Mouse (Mus musculus) left cerebral cortex, adult 2 months (tissue): Measurements from ENCODE around the gene Mcm3. TPM values are rescaled to one million over a fixed set of nuclear protein-coding genes. Genes with fewer than 3 reads are reported as not detected.
"Not testable (repeated sequence)": the region's sequence is repeated elsewhere in the genome, so short reads cannot be mapped to it uniquely, and the experiment has no call there.

Experiments
- DNase-seq, 2 experiments: peaks; one replicate each; pipeline ENCODE4 v3.0.0; 2021 to 2022; ENCODE audit warnings: low spot score in 2 of 2, mixed read lengths in 1 of 2; ENCODE audit errors: extremely low spot score in 1 of 2
- H3K27ac ChIP-seq: fragments of 200-600 bp; 2 replicates; pipeline ENCODE4 v1.8.1; 2022
- H3K4me3 ChIP-seq: fragments of 200-600 bp; 2 replicates; pipeline ENCODE4 v1.8.1; 2022
- CTCF ChIP-seq: fragments of 200-600 bp; IDR thresholded peaks from 2 replicates; pipeline ENCODE4 v1.8.1; 2022; ENCODE audit warnings: antibody characterized with exemption, mild to moderate bottlenecking, moderate library complexity
- intact Hi-C: fragments of 180-260 bp; cut with DNase I; formaldehyde crosslinking; loops from one replicate; pipeline ENCODE4 v1.15.1; 2025
- total RNA-seq, 2 experiments: library from RNA; stranded (reverse); gene quantifications; 2 replicates each; pipeline ENCODE4 v1.2.3; 2021

Gene Mcm3
- total RNA-seq, 2 experiments from 2014 or later, result 1.9 to 3.4 TPM

DNA sequence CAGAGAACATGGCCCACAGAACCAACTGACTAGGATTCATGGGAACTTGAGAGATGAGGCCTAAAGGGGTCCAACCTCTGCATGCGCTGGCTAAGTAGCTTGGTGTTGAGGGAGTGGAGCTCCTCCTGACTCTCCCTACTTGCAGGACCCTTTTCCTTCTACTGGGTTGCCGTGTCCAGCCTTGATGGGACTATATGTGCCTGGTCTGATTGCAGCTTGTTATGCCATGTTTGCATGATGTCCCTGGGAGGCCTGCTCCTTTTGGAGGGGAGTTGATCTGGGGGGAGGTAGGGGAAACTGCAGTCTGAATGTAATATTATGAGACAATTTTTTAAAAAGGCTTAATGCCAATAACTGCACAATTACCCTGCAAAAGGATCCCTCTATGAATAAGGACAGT is 18.8 kb downstream of the Mcm3 start:
- intact Hi-C loops, result loop anchor here (1.0 to 10.0 kb wide), 3 partner anchors 101 to 354 kb away; no protein-coding TSS in a partner anchor
- TF ChIP-seq CTCF, result no peak

GRCm38 (mm10) chr1:20795178-20795577 is 24.9 kb downstream of the Mcm3 start:
- Histone ChIP-seq H3K27ac (no peak overlapping the region), H3K4me3 (no peak overlapping the region)
- intact Hi-C loops, result no loop called here
- DNase-seq, result no peak
- TF ChIP-seq CTCF, result no peak

More for the DNA sequence above, 18.8 kb downstream of the Mcm3 start:
- Histone ChIP-seq H3K4me3 (no peak overlapping the region), H3K27ac (no peak overlapping the region)
- no peak for DNase-seq

DNA sequence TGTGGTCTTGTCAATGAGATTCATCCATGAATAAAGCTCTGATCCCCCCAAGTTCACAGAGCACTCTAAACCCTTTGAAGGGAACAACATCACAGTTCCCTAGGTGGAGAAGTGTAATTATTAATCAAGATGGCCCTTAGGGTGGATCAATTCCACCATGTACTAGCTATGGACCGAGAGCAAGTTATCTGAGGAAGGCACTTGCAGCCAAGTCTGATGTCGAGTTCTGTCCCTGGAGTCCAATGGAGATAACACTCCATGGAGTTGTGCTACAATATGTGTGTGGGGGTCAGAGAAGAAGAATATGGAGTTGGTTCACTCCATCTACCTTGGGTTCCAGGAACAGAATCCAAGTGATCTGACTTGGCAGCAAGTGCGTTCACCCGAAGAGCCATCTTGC is 25.4 kb downstream of the Mcm3 start:
- intact Hi-C loops, result no loop called here
- DNase-seq, result no peak
- TF ChIP-seq CTCF, result no peak
- H3K4me3 ChIP-seq, result no peak overlapping the region
- no peak overlapping the region for H3K27ac ChIP-seq

DNA sequence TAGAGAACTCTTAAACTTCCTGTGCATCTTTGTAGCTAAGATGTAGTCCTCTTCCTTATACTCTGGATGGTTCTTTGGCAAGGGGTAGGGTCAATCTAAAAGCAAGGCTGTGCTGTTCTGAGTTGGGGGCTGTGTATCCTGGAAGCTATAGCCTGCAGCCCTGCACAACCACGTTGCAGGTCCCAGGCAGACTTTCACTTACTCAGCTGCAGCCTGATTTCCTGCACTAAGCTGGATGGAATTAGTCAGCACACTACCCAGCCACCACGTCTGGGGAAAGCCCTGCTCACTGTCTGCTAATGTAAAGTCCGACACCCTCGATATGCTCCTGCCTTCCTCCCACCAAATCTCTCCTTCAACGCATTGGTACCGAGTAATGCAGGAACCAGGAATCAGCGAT is 28.7 kb downstream of the Mcm3 start:
- intact Hi-C loops, result no loop called here
- no peak for DNase-seq
- TF ChIP-seq CTCF, result no peak
- H3K27ac ChIP-seq, result no peak overlapping the region
- H3K4me3 ChIP-seq, result no peak overlapping the region

DNA sequence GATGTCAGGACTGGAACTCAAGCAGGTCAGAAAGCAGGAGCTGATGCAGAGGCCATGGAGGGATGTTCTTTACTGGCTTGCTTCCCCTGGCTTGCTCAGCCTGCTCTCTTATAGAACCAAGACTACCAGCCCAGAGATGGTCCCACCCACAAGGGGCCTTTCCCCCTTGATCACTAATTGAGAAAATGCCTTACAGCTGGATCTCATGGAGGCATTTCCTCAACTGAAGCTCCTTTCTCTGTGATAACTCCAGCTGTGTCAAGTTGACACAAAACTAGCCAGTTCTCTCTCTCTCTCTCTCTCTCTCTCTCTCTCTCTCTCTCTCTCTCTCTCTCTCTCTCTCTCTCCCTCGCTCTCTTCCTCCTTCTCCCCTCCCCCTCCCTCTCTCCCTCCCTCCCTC is 29.6 kb downstream of the Mcm3 start, which contains the start of gene Il17f:
Gene Il17f, minus strand, starts transcription at position 101 of the 400 bp plus-strand sequence.
- intact Hi-C loops, H3K27ac ChIP-seq, H3K4me3 ChIP-seq, DNase-seq: not testable (repeated sequence)

DNA sequence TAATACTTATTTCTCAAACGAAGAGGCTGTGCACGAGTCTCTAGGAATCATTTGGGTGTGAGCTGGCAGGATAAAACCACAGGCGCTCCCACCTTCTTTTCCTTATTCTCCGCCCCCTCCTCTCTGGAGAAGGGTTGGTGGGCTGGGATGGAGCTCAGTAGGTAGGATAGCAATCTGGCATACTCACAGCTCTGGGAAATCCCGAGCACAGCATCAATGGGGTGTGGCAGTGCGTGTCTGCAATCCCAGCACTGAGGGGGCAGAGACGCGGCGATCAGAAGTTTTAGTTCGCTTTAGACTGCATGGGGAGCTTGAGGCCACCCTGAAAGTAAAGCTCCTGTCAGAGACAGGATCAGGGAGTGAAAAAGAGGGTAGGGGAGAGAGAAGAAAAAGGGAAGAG is 31.7 kb downstream of the Mcm3 start:
- DNase-seq, result no peak
- intact Hi-C loops, result no loop called here
- H3K27ac ChIP-seq, result no peak overlapping the region
- no peak overlapping the region for H3K4me3 ChIP-seq
- TF ChIP-seq CTCF, result no peak

DNA sequence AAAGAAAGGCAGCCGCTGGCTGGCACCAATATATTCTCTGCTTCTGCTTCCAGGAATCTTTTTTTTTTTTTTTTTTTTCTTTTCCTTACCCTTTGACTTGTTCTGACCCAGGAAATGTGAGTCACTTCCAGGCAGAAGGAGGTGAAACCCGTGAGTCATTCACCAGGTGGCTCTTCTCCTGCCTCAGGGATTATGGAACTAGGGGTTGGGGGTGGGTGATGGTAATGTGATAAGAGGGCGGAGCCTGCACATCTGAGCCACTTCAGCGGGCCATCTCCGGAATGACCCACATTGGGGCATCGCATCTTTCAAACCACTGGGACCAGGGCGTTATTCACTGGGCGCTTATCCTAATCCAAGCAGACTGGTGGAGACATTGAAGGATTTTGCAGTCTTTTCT is 33.1 kb downstream of the Mcm3 start:
- intact Hi-C loops, result no loop called here
- Histone ChIP-seq H3K4me3 (no peak overlapping the region), H3K27ac (no peak overlapping the region)
- DNase-seq, result no peak
- no peak for TF ChIP-seq CTCF

DNA sequence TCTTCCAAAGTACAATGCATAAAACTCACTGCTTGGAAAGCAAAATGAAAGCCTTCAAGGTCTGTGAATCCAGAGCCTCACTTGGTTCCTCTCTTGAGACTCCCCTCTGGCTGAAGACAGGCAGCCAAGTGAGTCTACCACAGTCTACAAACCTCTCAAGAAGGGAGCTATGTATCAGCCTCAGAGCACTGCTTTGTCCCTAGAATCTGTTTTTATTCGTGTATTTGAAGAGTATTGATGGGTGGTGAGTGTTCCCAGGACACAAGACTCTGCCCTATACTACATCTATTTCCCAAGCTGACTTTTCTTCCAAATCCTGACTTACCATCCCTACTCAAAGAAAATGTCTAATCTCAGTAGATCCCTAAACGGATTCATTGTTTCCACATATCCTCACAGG is 41.7 kb downstream of the Mcm3 start:
- Histone ChIP-seq H3K4me3 (no peak overlapping the region), H3K27ac (no peak overlapping the region)
- DNase-seq, result no peak
- no peak for TF ChIP-seq CTCF
- intact Hi-C loops, result no loop called here

GRCm38 (mm10) chr1:20774026-20774730 is 45.9 kb downstream of the Mcm3 start:
- intact Hi-C loops, DNase-seq, H3K4me3 ChIP-seq, H3K27ac ChIP-seq: not testable (repeated sequence)

DNA sequence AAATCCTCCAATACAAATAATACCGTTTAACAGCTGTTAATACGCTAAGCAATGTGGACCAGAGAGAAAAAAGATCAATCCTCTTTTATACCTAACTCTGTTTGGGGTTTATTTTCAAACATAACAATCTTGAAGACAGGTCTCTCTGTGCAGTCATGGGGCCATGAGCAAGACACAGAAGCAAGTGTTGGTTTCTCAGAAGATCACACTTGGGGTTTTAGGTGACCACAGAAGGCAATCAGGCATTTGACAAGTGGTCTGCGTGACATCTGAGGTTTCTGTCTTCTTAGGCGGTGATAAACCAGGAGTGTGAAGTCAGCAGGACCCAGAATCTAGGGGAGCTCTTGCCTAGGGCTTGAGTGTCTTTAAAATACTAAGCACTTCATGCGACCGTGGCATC is 53.6 kb downstream of the Mcm3 start:
- no peak overlapping the region for H3K27ac ChIP-seq
- no peak overlapping the region for H3K4me3 ChIP-seq
- intact Hi-C loops, result no loop called here
- no peak for TF ChIP-seq CTCF
- no peak for DNase-seq

DNA sequence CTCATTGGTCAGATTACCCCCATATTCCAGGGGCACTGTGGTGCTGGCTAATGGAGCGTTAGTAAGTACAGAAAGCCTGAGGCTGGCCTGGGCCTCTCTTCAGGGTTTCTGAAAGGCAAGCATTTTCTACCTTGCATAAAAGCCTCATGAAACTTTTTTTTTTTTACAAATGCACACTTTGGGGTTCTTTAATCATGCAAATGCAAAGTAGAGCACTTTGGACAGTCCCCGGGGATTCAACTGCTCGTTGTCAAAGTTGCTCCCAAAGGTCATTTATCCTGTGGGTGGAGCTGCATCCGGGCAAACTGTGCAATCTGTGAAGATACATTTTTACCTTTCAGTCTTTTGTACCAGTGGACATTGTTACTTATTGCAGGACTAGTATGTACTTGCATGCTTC is 58.7 kb downstream of the Mcm3 start:
- no peak for DNase-seq
- no peak for TF ChIP-seq CTCF
- H3K27ac ChIP-seq, result no peak overlapping the region
- H3K4me3 ChIP-seq, result no peak overlapping the region
- intact Hi-C loops, result no loop called here

GRCm38 (mm10) chr1:20760331-20760730 is 59.8 kb downstream of the Mcm3 start:
- no peak for TF ChIP-seq CTCF
- no peak for DNase-seq
- no peak overlapping the region for H3K27ac ChIP-seq
- no peak overlapping the region for H3K4me3 ChIP-seq
- intact Hi-C loops, result no loop called here

GRCm38 (mm10) chr1:20759799-20760198 is 60.3 kb downstream of the Mcm3 start:
- H3K4me3 ChIP-seq, result no peak overlapping the region
- TF ChIP-seq CTCF, result no peak
- DNase-seq, result peak; percentile 15 to 59
- H3K27ac ChIP-seq, result no peak overlapping the region
- intact Hi-C loops, result no loop called here
